Mouse (Mus musculus): ENCODE measurements around the gene Tnfrsf8. TPM values are rescaled to one million over a fixed set of nuclear protein-coding genes. Genes with fewer than 3 reads are reported as not detected.
A peak's percentile ranks its signal among the peaks of the same experiment; 100 is the strongest.

Gene Tnfrsf8
- polyA plus RNA-seq, 1 experiment from 2014 or later: 0.18 TPM

DNA sequence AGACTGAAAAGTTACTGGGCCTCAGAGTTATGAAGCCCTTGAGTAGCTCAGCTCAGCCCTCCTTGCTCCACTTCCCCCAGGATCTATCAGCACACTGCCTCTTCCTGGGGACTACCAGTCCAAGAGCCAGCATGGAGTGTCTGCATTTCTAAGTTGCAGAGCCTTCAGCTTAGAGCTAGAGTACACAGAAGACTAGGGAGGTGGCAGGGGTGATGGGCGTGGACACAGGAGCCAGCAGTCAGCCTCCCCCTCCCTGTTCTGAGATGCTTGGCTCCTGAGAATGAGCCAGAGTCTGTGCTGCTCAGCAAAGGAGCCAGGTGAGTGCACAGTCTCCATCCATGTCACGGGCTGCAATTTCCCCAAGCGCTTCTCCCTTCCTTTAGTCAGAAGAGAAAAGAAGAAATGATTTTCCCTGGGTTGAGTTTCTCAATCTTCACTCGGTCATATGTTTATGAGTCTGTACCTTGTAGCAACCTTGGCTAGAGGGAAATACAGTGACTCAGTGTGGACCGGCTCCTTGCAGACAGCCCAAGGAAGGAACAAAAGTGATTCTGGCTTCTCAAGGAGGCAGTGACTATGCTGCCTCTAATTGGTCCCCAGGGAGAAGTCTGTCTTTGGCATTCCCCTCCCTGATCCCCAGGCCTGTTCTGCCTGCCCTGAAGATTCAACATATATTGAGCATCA lies 57.1 kb downstream of the Tnfrsf8 start:
- Histone ChIP-seq H3K27me3 (peaks cover 5% of the 10 kb centered on the region; the same call in 1 of the 2 replicates), H3K4me3 (replicated peaks) (no peak overlapping the region), H3K27ac (no peak overlapping the region), H3K4me1 (0 out of 2 replicates have a peak, but pooled peaks cover 3% of the 10 kb centered on the region), H3K9ac (no peak overlapping the region), H3K9me3 (replicated peaks) (no peaks in the 10 kb centered on the region), H3K36me3 (no peaks in the 10 kb centered on the region), H3K4me2 (no peak overlapping the region)
- 80% methylated on average over 5 of the region's 5 CpGs for WGBS
- ATAC-seq (replicated peaks; ENCODE audit: low FRiP score): no peak

- H3K4me2 ChIP-seq: no peak overlapping the region
- no peak for ATAC-seq (replicated peaks; ENCODE audit: low FRiP score)
- H3K4me1 ChIP-seq: 0 out of 2 replicates have a peak, but pooled peaks cover 3% of the 10 kb centered on the region
- H3K27ac ChIP-seq: no peak overlapping the region
- no peak overlapping the region for H3K9ac ChIP-seq
- H3K9me3 ChIP-seq (replicated peaks): no peaks in the 10 kb centered on the region
- 93% methylated on average over 5 of the region's 5 CpGs for WGBS
- H3K27me3 ChIP-seq: peaks cover 5% of the 10 kb centered on the region; the same call in 1 of the 2 replicates
- no peaks in the 10 kb centered on the region for H3K36me3 ChIP-seq
- no peak overlapping the region for H3K4me3 ChIP-seq (replicated peaks)
Observed at GRCm38 (mm10) chr4:145256144-145256543, 58.8 kb downstream of the Tnfrsf8 start.

GRCm38 (mm10) chr4:145254418-145254817 lies 60.5 kb downstream of the Tnfrsf8 start:
- H3K27ac ChIP-seq: no peak overlapping the region
- peaks cover 5% of the 10 kb centered on the region; the same call in 1 of the 2 replicates for H3K27me3 ChIP-seq
- H3K9me3 ChIP-seq (replicated peaks): no peaks in the 10 kb centered on the region
- H3K9ac ChIP-seq: no peak overlapping the region
- H3K4me1 ChIP-seq: 0 out of 2 replicates have a peak, but pooled peaks cover 3% of the 10 kb centered on the region
- WGBS: 31% methylated on average over 13 of the region's 13 CpGs
- H3K36me3 ChIP-seq: no peaks in the 10 kb centered on the region
- H3K4me3 ChIP-seq (replicated peaks): no peak overlapping the region
- H3K4me2 ChIP-seq: no peak overlapping the region
- no peak for ATAC-seq (replicated peaks; ENCODE audit: low FRiP score)

DNA sequence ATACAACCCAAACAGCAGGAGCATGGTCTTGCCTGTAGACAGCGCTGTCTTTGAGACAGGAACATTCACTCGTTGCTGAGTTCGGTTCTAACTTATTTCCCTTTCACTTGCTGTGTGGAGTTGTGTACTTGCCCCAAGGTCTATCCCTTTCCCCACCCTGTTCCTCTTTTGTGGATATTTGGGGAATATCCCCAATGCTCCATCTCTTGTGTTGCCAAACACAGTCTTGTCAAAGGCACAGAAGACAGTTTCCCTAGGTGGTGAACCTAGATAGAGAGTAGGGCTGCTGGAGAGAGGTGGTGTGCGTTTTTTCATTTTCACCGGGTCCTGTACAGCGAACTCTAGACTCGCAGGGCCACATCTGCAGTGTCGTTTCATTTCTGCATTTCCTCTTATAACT lies 62.4 kb downstream of the Tnfrsf8 start:
- Histone ChIP-seq H3K4me2 (no peak overlapping the region), H3K9me3 (replicated peaks) (no peaks in the 10 kb centered on the region), H3K4me3 (replicated peaks) (no peak overlapping the region), H3K27ac (no peak overlapping the region), H3K27me3 (peaks cover 9% of the 10 kb centered on the region), H3K36me3 (no peaks in the 10 kb centered on the region), H3K9ac (no peak overlapping the region), H3K4me1 (0 out of 2 replicates have a peak, but pooled peaks cover 3% of the 10 kb centered on the region)
- WGBS: 92% methylated on average over 8 of the region's 8 CpGs
- no peak for ATAC-seq (replicated peaks; ENCODE audit: low FRiP score)

- Histone ChIP-seq H3K4me2 (no peak overlapping the region), H3K9me3 (replicated peaks) (no peaks in the 10 kb centered on the region), H3K4me1 (peaks cover 7% of the 10 kb centered on the region), H3K27ac (no peak overlapping the region), H3K27me3 (peaks cover 20% of the 10 kb centered on the region), H3K36me3 (no peaks in the 10 kb centered on the region), H3K9ac (no peak overlapping the region), H3K4me3 (replicated peaks) (no peak overlapping the region)
- no peak for ATAC-seq (replicated peaks; ENCODE audit: low FRiP score)
- 92% methylated on average over 4 of the region's 4 CpGs for WGBS
Observed at GRCm38 (mm10) chr4:145251546-145251945, 63.4 kb downstream of the Tnfrsf8 start.

DNA sequence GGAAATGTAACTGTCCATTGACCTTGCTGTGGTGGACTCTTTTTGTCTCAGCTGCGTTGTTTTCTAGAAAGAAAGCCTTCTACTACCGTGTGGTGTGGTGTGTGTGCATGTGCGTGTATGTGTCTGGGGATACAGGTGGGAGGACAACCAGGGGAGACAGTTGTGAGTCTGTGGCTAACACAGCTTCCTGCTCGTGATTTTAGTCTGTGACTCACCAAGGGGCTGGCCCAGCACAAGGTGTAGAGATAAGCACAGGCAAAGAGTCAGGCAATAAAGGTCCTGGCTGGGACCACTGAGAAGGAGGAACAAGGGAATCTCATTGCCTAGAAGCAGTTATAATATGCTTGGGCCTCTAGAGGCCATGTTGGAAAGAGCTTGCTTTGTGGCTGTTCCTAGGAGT lies 65.0 kb downstream of the Tnfrsf8 start:
- Histone ChIP-seq H3K4me1 (peaks cover 17% of the 10 kb centered on the region), H3K9ac (no peak overlapping the region), H3K9me3 (replicated peaks) (no peaks in the 10 kb centered on the region), H3K36me3 (no peaks in the 10 kb centered on the region), H3K27ac (no peak overlapping the region), H3K4me3 (replicated peaks) (no peak overlapping the region), H3K4me2 (no peak overlapping the region), H3K27me3 (peaks cover 35% of the 10 kb centered on the region)
- ATAC-seq (replicated peaks; ENCODE audit: low FRiP score): no peak
- WGBS: 84% methylated on average over 4 of the region's 4 CpGs

- 74% methylated on average over 2 of the region's 2 CpGs for WGBS
- H3K36me3 ChIP-seq: no peaks in the 10 kb centered on the region
- peaks cover 15% of the 10 kb centered on the region for H3K4me1 ChIP-seq
- H3K27ac ChIP-seq: no peak overlapping the region
- H3K9ac ChIP-seq: no peak overlapping the region
- H3K4me2 ChIP-seq: no peak overlapping the region
- peaks cover 31% of the 10 kb centered on the region for H3K27me3 ChIP-seq
- ATAC-seq (replicated peaks; ENCODE audit: low FRiP score): no peak
- no peak overlapping the region for H3K4me3 ChIP-seq (replicated peaks)
- H3K9me3 ChIP-seq (replicated peaks): no peaks in the 10 kb centered on the region
Observed at GRCm38 (mm10) chr4:145247556-145247955, 67.4 kb downstream of the Tnfrsf8 start.

- Histone ChIP-seq H3K9ac (peak within 1 kb of the TSS; percentile 31), H3K27me3 (peaks cover 31% of the 10 kb centered on the region), H3K36me3 (no peaks in the 10 kb centered on the region), H3K4me2 (peak within 1 kb of the TSS; percentile 92), H3K4me3 (replicated peaks) (peak within 1 kb of the TSS; percentile 50), H3K27ac (no peak within 1 kb of the TSS), H3K4me1 (peaks cover 15% of the 10 kb centered on the region), H3K9me3 (replicated peaks) (no peaks in the 10 kb centered on the region)
- peak; percentile 88 for ATAC-seq (replicated peaks; ENCODE audit: low FRiP score)
- 1% methylated on average over 47 of the region's 47 CpGs for WGBS
Observed at GRCm38 (mm10) chr4:145246173-145247011, 68.6 kb downstream of the Tnfrsf8 start, which contains the start of gene Tnfrsf1b. TSS of gene Tnfrsf1b (minus strand) at chr4:145246870.

GRCm38 (mm10) chr4:145245581-145245980 lies 69.4 kb downstream of the Tnfrsf8 start:
- no peaks in the 10 kb centered on the region for H3K9me3 ChIP-seq (replicated peaks)
- H3K27ac ChIP-seq: no peak overlapping the region
- H3K9ac ChIP-seq: no peak overlapping the region
- peaks cover 22% of the 10 kb centered on the region for H3K4me1 ChIP-seq
- H3K4me2 ChIP-seq: peak overlapping the region; percentile 92
- H3K4me3 ChIP-seq (replicated peaks): peak overlapping the region; percentile 50
- 80% methylated on average over 3 of the region's 3 CpGs for WGBS
- peaks cover 31% of the 10 kb centered on the region for H3K27me3 ChIP-seq
- H3K36me3 ChIP-seq: no peaks in the 10 kb centered on the region
- ATAC-seq (replicated peaks; ENCODE audit: low FRiP score): no peak

- no peaks in the 10 kb centered on the region for H3K36me3 ChIP-seq
- no peak overlapping the region for H3K4me2 ChIP-seq
- no peak overlapping the region for H3K9ac ChIP-seq
- H3K4me1 ChIP-seq: peaks cover 29% of the 10 kb centered on the region
- no peaks in the 10 kb centered on the region for H3K9me3 ChIP-seq (replicated peaks)
- 87% methylated on average over 2 of the region's 2 CpGs for WGBS
- no peak overlapping the region for H3K4me3 ChIP-seq (replicated peaks)
- peaks cover 31% of the 10 kb centered on the region for H3K27me3 ChIP-seq
- ATAC-seq (replicated peaks; ENCODE audit: low FRiP score): no peak
- H3K27ac ChIP-seq: no peak overlapping the region
Observed at GRCm38 (mm10) chr4:145244676-145245075, 70.3 kb downstream of the Tnfrsf8 start.

DNA sequence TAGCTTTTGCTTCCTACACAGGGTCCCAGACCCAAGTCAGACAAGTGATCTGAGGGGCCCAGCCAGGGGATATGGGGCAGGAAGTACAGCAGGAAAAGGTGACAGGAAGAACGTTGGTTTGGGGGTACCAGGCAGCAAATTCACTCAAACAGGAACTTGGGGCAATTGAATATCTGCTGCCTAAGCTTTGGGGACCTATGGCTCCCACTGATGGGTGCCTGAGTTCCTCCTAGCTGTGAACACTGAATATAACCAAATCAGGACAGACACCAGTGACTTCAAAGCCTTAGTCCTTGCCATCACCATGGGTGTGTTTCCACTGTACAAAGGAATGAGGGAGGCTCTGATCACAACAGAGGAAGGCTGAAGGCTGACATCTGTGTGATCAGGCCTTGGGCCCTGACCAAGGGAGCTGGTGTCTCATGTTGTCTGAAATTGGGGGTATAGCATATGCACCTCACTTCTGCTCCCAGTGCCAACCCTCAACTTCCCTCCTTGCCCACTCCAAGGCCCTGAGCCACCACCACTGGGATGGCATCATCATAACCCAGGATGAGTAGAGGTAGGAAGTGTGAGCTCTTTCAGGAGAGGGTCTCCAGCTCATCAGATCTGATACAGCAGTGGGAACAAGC lies 72.1 kb downstream of the Tnfrsf8 start:
- Histone ChIP-seq H3K9me3 (replicated peaks) (no peaks in the 10 kb centered on the region), H3K4me3 (replicated peaks) (no peak overlapping the region), H3K4me2 (no peak overlapping the region), H3K4me1 (peaks cover 35% of the 10 kb centered on the region), H3K27me3 (peaks cover 29% of the 10 kb centered on the region), H3K27ac (no peak overlapping the region), H3K9ac (no peak overlapping the region), H3K36me3 (no peaks in the 10 kb centered on the region)
- WGBS: 36% methylated on average over 1 of the region's 1 CpGs
- no peak for ATAC-seq (replicated peaks; ENCODE audit: low FRiP score)
